Mouse (Mus musculus) A20 (cell line): ENCODE results near the gene Tspan5.

Experiments
- DNase-seq: peaks from one replicate; pipeline ENCODE4 v3.0.0-alpha.2; 2011; ENCODE audit warnings: low read depth, low spot score

Gene Tspan5

DNA sequence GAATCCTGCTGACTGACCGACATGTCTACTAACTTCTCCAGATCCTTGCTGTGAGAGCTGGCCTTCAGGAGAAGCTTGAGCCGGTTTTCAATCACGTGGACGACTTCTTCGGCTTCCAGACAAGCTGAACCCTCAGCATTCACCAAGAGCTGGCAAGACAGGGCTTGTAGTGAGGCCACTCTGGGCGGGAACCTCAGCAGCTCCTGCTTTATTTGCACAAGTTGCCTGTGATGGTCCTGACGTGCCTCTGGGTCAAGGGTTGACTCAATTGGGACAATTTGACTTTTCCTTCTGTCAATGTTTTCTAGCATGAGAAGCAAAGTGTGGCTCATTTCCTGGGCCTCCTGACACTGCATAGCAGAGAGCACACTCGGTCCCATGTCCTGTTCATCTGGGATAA lies 194.8 kb downstream of the Tspan5 start:
- no peak for DNase-seq

GRCm38 (mm10) chr3:138937241-138937640 lies 195.2 kb downstream of the Tspan5 start:
- no peak for DNase-seq

DNA sequence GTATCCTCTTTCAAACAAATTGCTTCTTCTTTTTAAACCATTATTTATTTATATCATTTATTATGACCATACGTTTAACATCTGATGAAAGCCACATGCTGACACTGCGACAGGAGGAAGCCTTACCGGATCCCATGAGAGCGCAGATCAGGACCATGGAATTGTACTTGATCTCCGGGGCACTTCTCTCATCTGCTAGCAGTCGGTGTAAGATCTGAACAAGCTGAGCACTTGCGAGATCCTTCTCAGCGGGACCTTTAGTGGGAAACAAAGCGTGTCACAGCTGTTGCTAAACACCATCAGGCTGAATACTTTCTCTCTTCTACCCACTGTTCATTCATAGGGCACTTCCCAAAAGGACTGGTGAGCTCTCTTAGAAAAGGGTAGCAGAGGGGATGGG lies 199.6 kb downstream of the Tspan5 start:
- no peak for DNase-seq

GRCm38 (mm10) chr3:138945516-138945915 lies 203.5 kb downstream of the Tspan5 start:
- DNase-seq = no peak

DNA sequence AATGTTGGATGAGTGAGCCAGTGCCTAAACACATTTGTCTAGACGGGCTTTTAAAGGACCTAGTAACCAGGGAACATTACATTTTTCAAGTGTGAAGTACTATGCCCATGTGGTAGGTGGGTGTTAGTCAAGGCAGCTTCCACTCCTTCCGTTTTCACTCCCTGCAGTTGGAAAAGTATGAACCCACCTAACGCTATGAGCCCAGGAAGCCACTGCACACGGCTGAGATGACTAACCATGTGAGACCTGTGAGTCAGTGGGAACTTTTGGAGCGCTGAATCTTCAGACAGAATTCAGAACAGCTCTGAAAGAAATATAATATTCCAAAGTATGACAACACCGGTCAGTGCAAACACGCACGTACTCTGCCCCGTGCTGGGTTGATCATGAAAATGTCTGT lies 207.1 kb downstream of the Tspan5 start:
- DNase-seq = no peak

DNA sequence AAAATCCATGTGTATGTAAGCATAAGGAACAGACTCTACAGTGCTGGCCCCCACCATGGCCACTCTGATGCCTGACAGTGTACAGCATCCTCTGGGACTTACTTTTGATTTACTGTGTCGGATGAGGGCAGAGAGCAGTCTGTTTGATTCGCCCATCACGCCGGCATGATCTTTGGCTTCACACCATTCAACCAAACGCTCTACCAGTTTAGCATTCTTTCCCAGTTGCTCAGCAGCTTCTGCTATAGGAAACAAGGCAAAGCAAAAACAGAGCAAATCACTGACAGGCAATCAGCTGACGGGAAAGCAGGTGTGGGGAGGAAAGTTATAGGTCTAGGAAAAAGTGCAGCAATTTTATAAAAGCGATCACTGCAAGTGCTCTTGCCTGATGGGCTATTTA lies 213.2 kb downstream of the Tspan5 start:
- no peak for DNase-seq
